Comparison of ENCODE assay signal across 19 mouse cellular contexts in genomic region chr3:122107643-122108194, GRCm38 (mm10).
DNase-seq lines count a peak whose midpoint lies in the region; ATAC-seq and TF ChIP-seq lines count a peak whose summit lies in the region.
"Had no signal": no experiment of that assay in that cellular context is flagged by ENCODE, and none has a peak within 500 bp of the region (broad histone marks: within the 10 kb centered on the region; RNA-seq: fewer than 3 reads in every experiment).

No protein-coding gene starts in this region.

- 54% methylated on average over 14 of the region's 14 CpGs for WGBS in heart, adult 2 months
- 77% methylated on average over 14 of the region's 14 CpGs for whole genome bisulfite sequencing in lung, embryonic 15.5 days
- WGBS in liver, embryonic 12.5 days (ENCODE audit: insufficient replicate concordance), result 28% methylated on average over 14 of the region's 14 CpGs
- 68% methylated on average over 14 of the region's 14 CpGs for WGBS in stomach, postnatal 0 days

- no peak for TF ChIP-seq POLR2A in heart, adult 2 months (IDR thresholded peaks at IDR 0.05; ENCODE audit: insufficient read depth, low read depth, low read length)

- no peak for TF ChIP-seq CTCF in heart, adult 2 months (IDR thresholded peaks at IDR 0.05)
- no peak for TF ChIP-seq CTCF in stomach, postnatal 0 days (IDR thresholded peaks at IDR 0.05; ENCODE audit: low read depth)

- H3K36me3 ChIP-seq in heart, adult 2 months (ENCODE audit: control insufficient read depth, insufficient read depth, low read length), result no peaks in the 10 kb centered on the region
- no peaks in the 10 kb centered on the region for H3K36me3 ChIP-seq in lung, embryonic 15.5 days
- no peaks in the 10 kb centered on the region for H3K36me3 ChIP-seq in liver, embryonic 12.5 days
- H3K36me3 ChIP-seq in stomach, postnatal 0 days (ENCODE audit: control insufficient read depth, insufficient read depth, low read length), result no peaks in the 10 kb centered on the region
- H3K36me3 ChIP-seq: embryonic facial prominence, embryonic 15.5 days; hindbrain, embryonic 12.5 days; midbrain, embryonic 12.5 days had no signal

- ATAC-seq in lung, embryonic 15.5 days (ENCODE audit: borderline replicate concordance, extremely low read depth, low FRiP score, low TSS enrichment), result no peak
- ATAC-seq in liver, embryonic 12.5 days, result no peak
- ATAC-seq in stomach, postnatal 0 days (ENCODE audit: low FRiP score, low TSS enrichment), result no peak
- ATAC-seq: forebrain, embryonic 13.5 days had no signal

- no peak for TF ChIP-seq EP300 in heart, adult 2 months (IDR thresholded peaks at IDR 0.05; ENCODE audit: insufficient read depth, low read depth, low read length)
- no peak for TF ChIP-seq EP300 in stomach, postnatal 0 days (optimal IDR thresholded peaks at IDR 0.05)

- peak overlapping the region; percentile 72 for H3K27ac ChIP-seq in heart, adult 2 months
- 0 out of 2 replicates have a peak overlapping the region, but pooled peaks have one; percentile 8 for H3K27ac ChIP-seq in lung, embryonic 15.5 days
- H3K27ac ChIP-seq in liver, embryonic 12.5 days, result peak overlapping the region; percentile 64; the same call in 1 of the 2 replicates
- H3K27ac ChIP-seq in stomach, postnatal 0 days (replicated peaks), result 0 out of 2 replicates have a peak overlapping the region, but pooled peaks have one; percentile 13
- H3K27ac ChIP-seq: forebrain, embryonic 13.5 days; hindbrain, embryonic 12.5 days; midbrain, embryonic 12.5 days had no signal

- no peak overlapping the region for H3K9ac ChIP-seq in heart, adult 2 months (ENCODE audit: low read depth, low read length)
- no peak overlapping the region for H3K9ac ChIP-seq in lung, embryonic 15.5 days
- no peak overlapping the region for H3K9ac ChIP-seq in liver, embryonic 12.5 days
- H3K9ac ChIP-seq in stomach, postnatal 0 days (ENCODE audit: low read length), result no peak overlapping the region
- H3K9ac ChIP-seq: embryonic facial prominence, embryonic 15.5 days; forebrain, embryonic 13.5 days; hindbrain, embryonic 12.5 days; midbrain, embryonic 12.5 days had no signal

- H3K9me3 ChIP-seq in lung, embryonic 15.5 days, result no peaks in the 10 kb centered on the region
- no peaks in the 10 kb centered on the region for H3K9me3 ChIP-seq in liver, embryonic 12.5 days (replicated peaks)
- H3K9me3 ChIP-seq in stomach, postnatal 0 days (ENCODE audit: control insufficient read depth, low read length), result no peaks in the 10 kb centered on the region
- H3K9me3 ChIP-seq: embryonic facial prominence, embryonic 15.5 days; forebrain, embryonic 13.5 days; hindbrain, embryonic 12.5 days; midbrain, embryonic 12.5 days had no signal

- H3K4me1 ChIP-seq in heart, adult 2 months (ENCODE audit: control insufficient read depth, insufficient read depth, low read length), result peaks cover 3% of the 10 kb centered on the region
- peaks cover 28% of the 10 kb centered on the region for H3K4me1 ChIP-seq in lung, embryonic 15.5 days
- H3K4me1 ChIP-seq in liver, embryonic 12.5 days, result peaks cover 76% of the 10 kb centered on the region
- no peaks in the 10 kb centered on the region for H3K4me1 ChIP-seq in stomach, postnatal 0 days (replicated peaks; ENCODE audit: control insufficient read depth, insufficient read depth)

- H3K4me2 ChIP-seq in lung, embryonic 15.5 days, result no peak overlapping the region
- peak overlapping the region; percentile 63 for H3K4me2 ChIP-seq in liver, embryonic 12.5 days
- H3K4me2 ChIP-seq in stomach, postnatal 0 days (replicated peaks; ENCODE audit: low read depth), result no peak overlapping the region
- H3K4me2 ChIP-seq: embryonic facial prominence, embryonic 15.5 days; forebrain, embryonic 13.5 days; hindbrain, embryonic 12.5 days; midbrain, embryonic 12.5 days had no signal

- no peaks in the 10 kb centered on the region for H3K27me3 ChIP-seq in heart, adult 2 months (ENCODE audit: control insufficient read depth, insufficient read depth, low read length)
- H3K27me3 ChIP-seq in lung, embryonic 15.5 days, result no peaks in the 10 kb centered on the region
- no peaks in the 10 kb centered on the region for H3K27me3 ChIP-seq in liver, embryonic 12.5 days (replicated peaks)
- no peaks in the 10 kb centered on the region for H3K27me3 ChIP-seq in stomach, postnatal 0 days (ENCODE audit: control insufficient read depth, insufficient read depth, low read length)
- H3K27me3 ChIP-seq: embryonic facial prominence, embryonic 15.5 days; hindbrain, embryonic 12.5 days had no signal

- H3K79me2 ChIP-seq in heart, adult 2 months (replicated peaks; ENCODE audit: control insufficient read depth, insufficient read depth, low read length), result no peaks in the 10 kb centered on the region

- intact Hi-C loops in heart, adult 2 months (cut with DNase I), result loop anchor here (1.0 kb wide), 1 partner anchor 13 kb away; no protein-coding TSS in a partner anchor

- DNase-seq in heart, adult 2 months, result no peak
- DNase-seq in heart, adult 9 months (ENCODE audit: low spot score in 2 of 2), result no peak
- DNase-seq in lung, adult 18-20 months, result no peak
- DNase-seq in stomach, postnatal 0 days (ENCODE audit: low spot score), result no peak
- DNase-seq in spleen, postnatal 14 days (ENCODE audit: low spot score in 2 of 2), result no peak
- DNase-seq in right cerebral cortex, postnatal 25 days, result no peak
- DNase-seq: adrenal gland, adult 8-10 months; cerebellum, adult 18-20 months; heart, adult 11 months; kidney, adult 8-10 months; lung, postnatal 36 days; thymus, postnatal 36 days had no signal

- H3K4me3 ChIP-seq in heart, adult 2 months, result no peak overlapping the region
- no peak overlapping the region for H3K4me3 ChIP-seq in lung, embryonic 15.5 days
- H3K4me3 ChIP-seq in liver, embryonic 12.5 days, result peak overlapping the region; percentile 24; the same call in 1 of the 2 replicates
- H3K4me3 ChIP-seq in stomach, postnatal 0 days (ENCODE audit: low read depth, low read length), result no peak overlapping the region
- H3K4me3 ChIP-seq: embryonic facial prominence, embryonic 15.5 days; forebrain, embryonic 13.5 days; hindbrain, embryonic 12.5 days; midbrain, embryonic 12.5 days; myocyte had no signal

Comparison
In these comparisons a context has a peak if more than half of its experiments do, and no peak if none do; other contexts are left out.
1. H3K27ac ChIP-seq: peak in every context shown above with its lines; median percentile 72 in heart, adult 2 months; 64 in liver, embryonic 12.5 days; 13 in stomach, postnatal 0 days; 8 in lung, embryonic 15.5 days.